21 mouse cellular contexts compared by ENCODE assay signal in genomic region chr6:143023691-143024090, GRCm38 (mm10). TPM values are rescaled to one million over a fixed set of nuclear protein-coding genes. Genes with fewer than 3 reads are reported as not detected.
DNase-seq lines count a peak whose midpoint lies in the region.
"Had no signal": no experiment of that assay in that cellular context is flagged by ENCODE, and none has a peak within 500 bp of the region (broad histone marks: within the 10 kb centered on the region; RNA-seq: fewer than 3 reads in every experiment).

No protein-coding gene starts in this region.

- H3K27ac ChIP-seq in heart, embryonic 10.5 days: no peak overlapping the region

- no peaks in the 10 kb centered on the region for H3K9me3 ChIP-seq in heart, embryonic 10.5 days
- H3K9me3 ChIP-seq: G1E had no signal

- DNase-seq in heart, adult 11 months: peak; percentile 79
- DNase-seq in heart, adult 18-20 months: no peak
- DNase-seq in heart, embryonic 10.5 days (ENCODE audit: low spot score): peak; percentile 53
- DNase-seq in heart, postnatal 25 days (ENCODE audit: low spot score): no peak
- peak; percentile 11 for DNase-seq in testis, postnatal 10 days (ENCODE audit: low spot score)
- DNase-seq in testis, postnatal 14 days (ENCODE audit: low spot score): no peak
- DNase-seq: adrenal gland, adult 2 months; adrenal gland, adult 8-10 months; adrenal gland, postnatal 10 days; adrenal gland, postnatal 14 days; adrenal gland, postnatal 25 days; adrenal gland, postnatal 36 days; B cell, adult 2 months; cerebellum, adult 11 months; cerebellum, adult 11-12 months; cerebellum, adult 18-20 months had no signal

- H3K27me3 ChIP-seq in heart, embryonic 10.5 days (ENCODE audit: insufficient read depth, poor library complexity, severe bottlenecking): no peaks in the 10 kb centered on the region
- H3K27me3 ChIP-seq: CH12.LX, Patski had no signal

- H3K4me1 ChIP-seq in heart, embryonic 10.5 days: peaks cover 3% of the 10 kb centered on the region; the same call in 1 of the 2 replicates

- H3K4me3 ChIP-seq in heart, embryonic 10.5 days: no peak overlapping the region

- 88% methylated on average over 6 of the region's 6 CpGs for WGBS in heart, embryonic 10.5 days

- intact Hi-C loops in heart, postnatal 25 days (cut with DNase I): no loop called here

- peaks cover 15% of the 10 kb centered on the region for H3K36me3 ChIP-seq in heart, embryonic 10.5 days

RNA-seq across cellular contexts. Expression of gene St8sia1, which starts 59.4 kb away (rescaled TPM):
- under 1 TPM; 0.10 to 0.57 TPM for total RNA-seq in heart, adult 18-20 months (2021)
- polyA plus RNA-seq in heart, embryonic 10.5 days (2016; fragmentation: Nextera tagmentation; extraction: Ambion mirVana): 3.1 and 3.4 TPM in 2 replicates
- total RNA-seq in heart, postnatal 25 days (2021): under 1 TPM; 0.20 to 0.31 TPM
- total RNA-seq: MEL had no signal
- polyA plus RNA-seq: C2C12, G1E had no signal

Comparison
In these comparisons a context has a peak if more than half of its experiments do, and no peak if none do; other contexts are left out.
1. DNase-seq: peak in heart, adult 11 months (single experiment), heart, embryonic 10.5 days (single experiment) and testis, postnatal 10 days (single experiment); none in heart, adult 18-20 months (0 of 2), heart, postnatal 25 days (single experiment) and testis, postnatal 14 days (single experiment).